Mouse (Mus musculus): ENCODE data around the gene Map3k7cl.

The Map3k7cl gene

GRCm38 (mm10) chr16:87644111-87644770 lies 91.1 kb downstream of the Map3k7cl start:
- DNase-seq = no peak
